Mouse (Mus musculus) forebrain, embryonic 10.5 days (tissue): ENCODE measurements around the gene Cox7a2. TPM values are rescaled to one million over a fixed set of nuclear protein-coding genes. Genes with fewer than 3 reads are reported as not detected.
A peak's percentile ranks its signal among the peaks of the same experiment; 100 is the strongest.

Experiments
- DNase-seq: peaks from one replicate; pipeline ENCODE4 v3.0.0-alpha.2; 2017; ENCODE audit warnings: low spot score; ENCODE audit errors: extremely low spot score
- H3K27ac ChIP-seq: fragments of 300-500 bp; sonication (generic); 2 replicates; pipeline ENCODE4 v1.5.1; 2016; ENCODE audit warnings: mild to moderate bottlenecking
- H3K27me3 ChIP-seq: fragments of 300-500 bp; sonication (generic); 2 replicates; pipeline ENCODE4 v1.6.1; 2016; ENCODE audit warnings: mild to moderate bottlenecking; ENCODE audit not compliant: poor library complexity, severe bottlenecking
- H3K36me3 ChIP-seq: fragments of 300-500 bp; sonication (generic); replicated peaks from 2 replicates; pipeline ENCODE4 v1.6.1; 2016; ENCODE audit warnings: mild to moderate bottlenecking, moderate library complexity
- H3K4me1 ChIP-seq: fragments of 300-500 bp; sonication (generic); 2 replicates; pipeline ENCODE4 v1.6.1; 2016
- H3K4me3 ChIP-seq: fragments of 300-500 bp; sonication (generic); 2 replicates; pipeline ENCODE4 v1.5.1; 2016; ENCODE audit warnings: mild to moderate bottlenecking, moderate library complexity
- H3K9me3 ChIP-seq: fragments of 300-500 bp; sonication (generic); 2 replicates; pipeline ENCODE4 v1.6.1; 2016; ENCODE audit warnings: mild to moderate bottlenecking, moderate library complexity
- WGBS: fragments of 180-500 bp; shearing (Covaris S2); methylation state at CpG from one replicate; pipeline ENCODE4 v1.1.7; 2016; 5-methylcytosine and 5-hydroxymethylcytosine counted together
- polyA plus RNA-seq: library from polyadenylated mRNA; unstranded; fragments of >200 nt; fragmentation: Nextera tagmentation; extraction: Ambion mirVana; gene quantifications from 2 replicates; pipeline ENCODE4 v1.2.1, GENCODE M21; 2016

Gene Cox7a2
- 626 and 635 TPM in 2 replicates for polyA plus RNA-seq

- H3K4me3 ChIP-seq, result peak within 1 kb of the TSS; percentile 86
- H3K36me3 ChIP-seq, result peaks cover 35% of the 10 kb centered on the region
- H3K27me3 ChIP-seq, result no peaks in the 10 kb centered on the region
- WGBS, result under 1% methylated on average over 49 of the region's 49 CpGs
- H3K9me3 ChIP-seq, result no peaks in the 10 kb centered on the region
- peak; percentile 93 for DNase-seq
- H3K27ac ChIP-seq, result peak within 1 kb of the TSS; percentile 90
- peaks cover 17% of the 10 kb centered on the region for H3K4me1 ChIP-seq
These were observed at the start of gene Cox7a2 for GRCm38 (mm10) chr9:79759385-79760005. Gene Cox7a2 (minus strand): TSS chr9:79759878.

DNA sequence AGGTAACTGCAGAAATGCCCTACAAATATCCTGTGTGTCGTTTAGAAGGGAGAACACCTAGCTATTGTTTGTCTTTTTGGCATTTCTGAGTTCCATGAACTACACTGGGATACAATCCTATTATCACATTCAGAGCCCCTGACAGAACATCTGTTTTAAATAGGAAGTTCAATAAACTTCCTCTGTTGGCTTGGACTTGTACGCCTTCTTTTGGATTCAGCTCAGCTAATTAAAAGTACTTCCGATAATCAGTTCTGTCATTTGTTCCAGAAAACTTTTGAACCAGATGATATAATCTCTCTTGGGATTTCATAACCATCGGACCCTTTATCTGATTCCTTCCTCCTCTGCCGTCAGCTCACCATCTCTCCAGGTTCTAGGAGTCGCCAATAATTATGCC, 49.7 kb upstream of the Cox7a2 start:
- peaks cover 4% of the 10 kb centered on the region; the same call in 1 of the 2 replicates for H3K4me1 ChIP-seq
- H3K27me3 ChIP-seq, result no peaks in the 10 kb centered on the region
- H3K4me3 ChIP-seq, result no peak overlapping the region
- no peak overlapping the region for H3K27ac ChIP-seq
- WGBS, result 76% methylated on average over 6 of the region's 6 CpGs
- peaks cover 17% of the 10 kb centered on the region for H3K36me3 ChIP-seq
- H3K9me3 ChIP-seq, result no peaks in the 10 kb centered on the region
- no peak for DNase-seq

DNA sequence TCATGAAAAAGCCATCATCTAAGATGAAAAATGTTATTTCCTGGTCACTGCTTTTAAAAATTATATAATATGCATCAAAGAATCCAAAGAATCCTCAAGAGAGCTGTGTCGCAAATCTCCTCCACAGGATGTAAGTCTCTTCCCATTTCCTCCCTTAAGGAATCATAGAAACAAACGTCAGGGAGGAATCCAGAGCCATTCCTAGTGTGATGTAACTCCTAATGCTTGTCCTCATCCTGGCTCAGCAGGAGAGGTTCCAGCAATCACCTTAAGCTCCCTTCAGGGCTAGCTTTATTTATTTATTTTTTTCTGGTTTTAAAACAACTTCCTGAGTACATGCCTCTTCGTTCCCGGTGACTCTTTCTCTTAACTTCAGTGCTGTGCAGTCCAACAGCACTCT, 47.5 kb upstream of the Cox7a2 start:
- H3K4me1 ChIP-seq, result peaks cover 4% of the 10 kb centered on the region; the same call in 1 of the 2 replicates
- DNase-seq, result no peak
- no peak overlapping the region for H3K27ac ChIP-seq
- H3K36me3 ChIP-seq, result no peaks in the 10 kb centered on the region
- H3K9me3 ChIP-seq, result no peaks in the 10 kb centered on the region
- WGBS, result 64% methylated on average over 4 of the region's 4 CpGs
- no peak overlapping the region for H3K4me3 ChIP-seq
- no peaks in the 10 kb centered on the region for H3K27me3 ChIP-seq

- Histone ChIP-seq H3K36me3 (no peaks in the 10 kb centered on the region), H3K4me1 (peaks cover 4% of the 10 kb centered on the region; the same call in 1 of the 2 replicates), H3K4me3 (no peak overlapping the region), H3K27ac (no peak overlapping the region), H3K27me3 (no peaks in the 10 kb centered on the region), H3K9me3 (no peaks in the 10 kb centered on the region)
- DNase-seq, result no peak
- 49% methylated on average over 12 of the region's 12 CpGs for WGBS
These were observed 46.8 kb upstream of the Cox7a2 start for GRCm38 (mm10) chr9:79806317-79807075.

GRCm38 (mm10) chr9:79805426-79805825, 45.7 kb upstream of the Cox7a2 start:
- no peaks in the 10 kb centered on the region for H3K36me3 ChIP-seq
- DNase-seq, result no peak
- H3K27ac ChIP-seq, result no peak overlapping the region
- H3K9me3 ChIP-seq, result no peaks in the 10 kb centered on the region
- peaks cover 4% of the 10 kb centered on the region; the same call in 1 of the 2 replicates for H3K4me1 ChIP-seq
- H3K4me3 ChIP-seq, result no peak overlapping the region
- WGBS, result 90% methylated on average over 10 of the region's 10 CpGs
- no peaks in the 10 kb centered on the region for H3K27me3 ChIP-seq

DNA sequence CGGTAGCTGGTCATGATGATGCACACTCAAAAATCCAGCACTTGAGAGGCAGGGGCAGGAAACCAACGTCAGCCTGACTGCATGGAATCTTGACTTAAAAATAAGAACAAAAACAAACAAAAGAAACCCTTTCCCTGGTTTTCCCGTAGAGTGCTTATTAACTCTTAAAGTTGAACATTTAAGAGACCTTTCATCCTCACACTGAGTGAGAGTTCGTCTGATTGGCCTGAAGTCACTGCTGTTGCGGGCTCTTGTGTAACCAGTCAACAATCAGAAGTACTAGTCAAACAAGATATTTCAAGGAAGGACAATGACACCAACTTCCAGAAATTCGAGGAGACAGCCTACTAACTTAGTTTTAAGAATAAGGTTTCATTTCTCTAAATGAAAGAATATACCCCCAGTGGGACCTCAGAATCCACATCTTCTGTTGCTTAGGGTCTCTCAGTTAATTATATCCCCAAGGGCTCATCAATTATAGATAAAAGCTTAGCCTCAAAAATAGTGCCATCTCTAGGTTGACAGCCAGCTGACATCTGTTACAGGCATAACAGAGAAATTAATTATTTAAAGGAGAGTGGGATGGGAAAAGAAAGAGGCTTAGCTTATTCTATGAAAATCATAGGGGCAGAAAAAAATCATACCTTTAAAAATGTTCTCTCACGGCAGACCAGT, 36.9 kb upstream of the Cox7a2 start:
- WGBS, result 77% methylated on average over 7 of the region's 7 CpGs
- no peaks in the 10 kb centered on the region for H3K36me3 ChIP-seq
- H3K4me1 ChIP-seq, result peaks cover 13% of the 10 kb centered on the region
- no peaks in the 10 kb centered on the region for H3K9me3 ChIP-seq
- no peak overlapping the region for H3K4me3 ChIP-seq
- no peak for DNase-seq
- no peaks in the 10 kb centered on the region for H3K27me3 ChIP-seq
- H3K27ac ChIP-seq, result no peak overlapping the region

- Histone ChIP-seq H3K4me1 (peaks cover 23% of the 10 kb centered on the region), H3K36me3 (no peaks in the 10 kb centered on the region), H3K27me3 (no peaks in the 10 kb centered on the region), H3K27ac (no peak overlapping the region), H3K9me3 (no peaks in the 10 kb centered on the region), H3K4me3 (no peak overlapping the region)
- DNase-seq, result no peak
- WGBS, result 86% methylated on average over 1 of the region's 1 CpGs
These were observed 35.4 kb upstream of the Cox7a2 start for GRCm38 (mm10) chr9:79795076-79795475.

DNA sequence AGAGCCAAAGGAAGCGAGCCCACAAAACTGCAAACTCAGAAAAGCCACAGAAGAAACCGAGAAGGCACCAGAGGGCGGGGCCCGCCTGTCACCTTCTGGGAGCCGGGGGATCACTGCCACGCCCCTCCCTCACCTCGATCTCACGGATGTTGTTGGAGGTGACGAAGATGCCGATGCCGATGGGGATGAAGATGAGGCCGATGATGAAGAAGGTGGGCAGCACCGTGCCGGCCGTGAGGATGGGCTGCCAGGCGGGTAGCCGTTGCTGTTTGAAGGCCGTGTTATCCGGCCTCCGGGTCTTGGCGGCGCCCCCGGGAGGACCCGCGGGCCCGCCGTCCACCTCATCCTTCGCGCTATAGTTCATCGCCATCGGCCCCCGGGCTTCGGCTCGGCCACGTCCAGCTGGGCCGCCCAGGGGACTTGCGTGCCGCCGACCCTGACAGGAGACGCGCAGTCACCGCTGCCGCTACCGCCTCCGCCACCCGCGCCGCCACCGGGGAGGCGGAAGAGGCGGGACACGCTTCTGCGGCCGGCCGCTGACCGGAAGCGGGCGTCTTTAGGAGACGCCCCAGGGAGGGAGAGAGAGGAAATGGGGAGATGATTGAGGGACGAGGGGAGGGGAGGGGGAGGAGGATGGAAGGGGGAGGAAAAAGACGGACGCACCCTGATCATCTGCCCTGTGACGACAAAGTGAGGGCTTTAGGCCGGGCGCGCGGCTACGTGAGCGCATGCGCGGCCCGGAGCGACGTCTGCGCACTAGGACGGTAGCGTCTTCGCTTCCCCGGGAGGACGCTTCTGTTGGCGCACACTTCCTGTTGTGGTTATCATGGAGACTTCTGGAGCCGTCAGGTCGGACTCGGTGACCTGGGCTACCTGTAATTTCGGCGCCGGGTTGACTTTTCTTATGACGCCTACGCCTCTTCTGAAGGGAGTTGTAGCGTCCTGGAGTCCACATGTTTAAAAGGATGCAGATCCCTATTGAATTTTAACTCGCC, 33.5 kb upstream of the Cox7a2 start, which contains the start of gene Tmem30a:
Gene Tmem30a, minus strand, starts transcription at position 667 of the 995 bp plus-strand sequence.
- DNase-seq, result peak; percentile 91
- Histone ChIP-seq H3K36me3 (no peaks in the 10 kb centered on the region), H3K27ac (peak within 1 kb of the TSS; percentile 93), H3K4me3 (peak within 1 kb of the TSS; percentile 92), H3K27me3 (no peaks in the 10 kb centered on the region), H3K4me1 (peaks cover 23% of the 10 kb centered on the region), H3K9me3 (no peaks in the 10 kb centered on the region)
- WGBS, result under 1% methylated on average over 91 of the region's 91 CpGs

GRCm38 (mm10) chr9:79785794-79786085, 26.1 kb upstream of the Cox7a2 start:
- Histone ChIP-seq H3K9me3 (no peaks in the 10 kb centered on the region), H3K27ac (no peak overlapping the region), H3K36me3 (no peaks in the 10 kb centered on the region), H3K4me3 (no peak overlapping the region), H3K4me1 (peaks cover 29% of the 10 kb centered on the region), H3K27me3 (no peaks in the 10 kb centered on the region)
- WGBS, result 84% methylated on average over 2 of the region's 2 CpGs
- no peak for DNase-seq

DNA sequence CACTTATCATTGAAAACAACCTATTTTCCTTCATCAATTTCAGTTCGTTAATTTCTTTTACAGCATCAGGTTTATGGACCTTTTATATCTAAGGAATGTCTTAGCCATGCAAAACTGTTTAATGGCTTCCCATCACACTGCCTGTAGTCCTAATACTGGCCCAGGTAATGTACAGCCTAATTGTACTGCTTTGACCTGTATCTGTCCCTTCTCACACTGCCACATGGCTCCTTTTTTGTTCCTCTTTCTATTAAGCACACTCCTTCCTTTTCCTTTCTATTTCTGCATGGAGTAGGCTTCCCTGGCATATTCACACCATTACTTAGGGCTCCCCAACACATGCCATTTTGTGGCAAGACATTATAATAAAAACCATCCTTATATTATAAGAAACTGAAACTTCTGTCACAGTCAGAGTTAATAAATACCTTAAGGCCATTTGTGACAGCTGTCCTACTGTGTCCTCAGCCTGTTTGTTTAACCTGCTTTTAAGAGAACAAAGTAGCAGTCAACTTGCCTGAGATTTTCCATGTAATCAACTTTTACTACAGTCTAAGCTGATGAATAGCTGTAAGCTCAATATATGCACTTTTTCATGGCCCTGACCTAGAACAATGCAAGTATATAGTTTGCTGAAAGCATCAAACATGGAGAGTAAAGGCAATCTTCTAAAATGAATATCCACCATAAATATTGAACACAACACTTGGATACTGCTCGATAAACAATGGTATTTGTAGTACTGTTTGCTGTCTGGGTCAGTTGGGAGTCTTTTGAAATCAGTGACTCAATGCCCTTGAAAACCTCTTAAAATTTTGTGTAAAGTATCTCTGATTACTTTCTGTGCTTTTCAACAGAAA, 25.5 kb upstream of the Cox7a2 start:
- H3K27me3 ChIP-seq, result no peaks in the 10 kb centered on the region
- H3K9me3 ChIP-seq, result no peaks in the 10 kb centered on the region
- no peak overlapping the region for H3K4me3 ChIP-seq
- no peak for DNase-seq
- H3K27ac ChIP-seq, result no peak overlapping the region
- H3K4me1 ChIP-seq, result peaks cover 28% of the 10 kb centered on the region
- WGBS, result 90% methylated on average over 2 of the region's 2 CpGs
- no peaks in the 10 kb centered on the region for H3K36me3 ChIP-seq

GRCm38 (mm10) chr9:79784439-79784838, 24.8 kb upstream of the Cox7a2 start:
- H3K27ac ChIP-seq, result no peak overlapping the region
- peaks cover 28% of the 10 kb centered on the region for H3K4me1 ChIP-seq
- DNase-seq, result no peak
- H3K9me3 ChIP-seq, result no peaks in the 10 kb centered on the region
- H3K4me3 ChIP-seq, result no peak overlapping the region
- WGBS, result 64% methylated on average over 3 of the region's 3 CpGs
- no peaks in the 10 kb centered on the region for H3K36me3 ChIP-seq
- H3K27me3 ChIP-seq, result no peaks in the 10 kb centered on the region
